Mouse (Mus musculus) cortical plate, adult 2 months (tissue): ENCODE results near the gene Il4ra.

ENCODE experiments used
- CTCF ChIP-seq: fragments of 200-500 bp; IDR thresholded peaks from 2 replicates; pipeline ENCODE4 v1.5.1; 2011; ENCODE audit warnings: mild to moderate bottlenecking, control low read depth, low read length; ENCODE audit not compliant: insufficient read depth; ENCODE audit errors: extremely low read depth
- POLR2A ChIP-seq: fragments of 200-500 bp; IDR thresholded peaks from 2 replicates; pipeline ENCODE4 v1.6.1; 2011; ENCODE audit warnings: mild to moderate bottlenecking, low read length, control low read depth; ENCODE audit not compliant: insufficient read depth; ENCODE audit errors: extremely low read depth

DNA sequence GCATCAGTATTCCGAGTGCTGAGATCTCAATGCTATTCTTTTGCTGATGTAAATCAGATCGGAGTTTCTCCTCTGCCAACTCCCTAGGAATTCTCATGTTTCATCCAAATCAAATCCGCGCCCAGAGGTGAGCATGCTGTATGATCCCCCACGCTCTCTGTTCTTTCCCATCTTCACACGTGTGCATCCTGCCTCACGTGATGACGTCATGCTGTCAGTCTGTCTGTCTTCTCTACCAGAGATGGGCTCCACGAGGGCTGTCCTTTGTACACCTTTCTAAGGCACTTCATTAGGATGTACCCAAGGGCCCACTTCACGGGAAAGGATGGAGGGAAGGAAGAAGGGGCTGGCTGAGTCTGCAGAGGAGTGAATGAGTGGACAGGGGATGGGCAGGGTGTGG, 48.2 kb downstream of the Il4ra start:
- TF ChIP-seq CTCF (no peak), POLR2A (no peak)
